Mouse (Mus musculus): ENCODE measurements around the gene Ank2.

DNA sequence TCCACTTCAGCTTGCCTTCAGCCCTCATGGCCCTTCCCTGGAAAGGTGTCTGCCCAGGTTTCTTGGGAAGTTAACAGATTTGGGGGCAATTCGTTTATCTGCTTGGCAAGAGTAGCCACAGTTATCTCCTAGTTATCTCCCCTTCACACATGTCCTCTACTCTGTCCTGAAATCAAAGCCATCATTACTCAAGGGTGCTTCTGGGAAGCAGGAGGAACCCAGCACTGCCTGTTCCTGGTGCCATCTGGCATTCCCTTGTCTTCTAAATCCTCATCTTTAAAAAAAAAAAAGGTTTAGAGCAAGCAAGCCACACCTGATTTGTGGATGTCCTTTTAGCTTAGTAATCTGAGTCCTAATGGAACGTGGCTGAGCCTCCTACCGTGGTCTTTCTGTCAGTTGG is 335.4 kb downstream of the Ank2 start:
- TF ChIP-seq CTCF (IDR thresholded peaks at IDR 0.05; ENCODE audit: low read depth, low read length) = no peak
- TF ChIP-seq POLR2A (IDR thresholded peaks at IDR 0.05; ENCODE audit: borderline replicate concordance, low read depth, low read length) = no peak
